Mouse (Mus musculus) stomach, embryonic 14.5 days (tissue): Measurements from ENCODE around the gene 3110082I17Rik. TPM values are rescaled to one million over a fixed set of nuclear protein-coding genes. Genes with fewer than 3 reads are reported as not detected.

Experiments
- ATAC-seq: fragments of 200-750 bp; cut with Nextera tagmentation; 2 replicates; pipeline ENCODE4 v1.8.0; 2017; ENCODE audit warnings: low read depth, moderate TSS enrichment; ENCODE audit not compliant: insufficient number of reproducible peaks, insufficient read depth, low FRiP score
- H3K27ac ChIP-seq: fragments of 300-500 bp; sonication (generic); 2 replicates; pipeline ENCODE4 v1.5.1; 2014; ENCODE audit warnings: mild to moderate bottlenecking, low read length, moderate library complexity, mixed read lengths
- H3K27me3 ChIP-seq: fragments of 300-500 bp; sonication (generic); 2 replicates; pipeline ENCODE4 v1.6.1; 2014; ENCODE audit warnings: low read length, control low read depth, mixed read lengths; ENCODE audit not compliant: control insufficient read depth, insufficient read depth
- H3K36me3 ChIP-seq: fragments of 300-500 bp; sonication (generic); 2 replicates; pipeline ENCODE4 v1.6.1; 2014; ENCODE audit warnings: mild to moderate bottlenecking, control low read depth, low read length, moderate library complexity, mixed read lengths; ENCODE audit not compliant: control insufficient read depth, insufficient read depth
- H3K4me1 ChIP-seq: fragments of 300-500 bp; sonication (generic); 2 replicates; pipeline ENCODE4 v1.6.1; 2014; ENCODE audit warnings: low read length, control low read depth, mixed read lengths; ENCODE audit not compliant: control insufficient read depth, insufficient read depth
- H3K4me2 ChIP-seq: fragments of 300-500 bp; sonication (generic); replicated peaks from 2 replicates; pipeline ENCODE4 v1.6.1; 2014; ENCODE audit warnings: low read depth, low read length, control low read depth
- H3K4me3 ChIP-seq: fragments of 300-500 bp; sonication (generic); 2 replicates; pipeline ENCODE4 v1.5.1; 2014; ENCODE audit warnings: low read depth, low read length, control low read depth
- H3K9ac ChIP-seq: fragments of 300-500 bp; sonication (generic); replicated peaks from 2 replicates; pipeline ENCODE4 v1.6.1; 2014; ENCODE audit warnings: low read depth, mild to moderate bottlenecking, control low read depth, low read length, moderate library complexity, mixed read lengths
- H3K9me3 ChIP-seq: fragments of 300-500 bp; sonication (generic); 2 replicates; pipeline ENCODE4 v1.6.1; 2016; ENCODE audit warnings: low read depth, low read length, control low read depth; ENCODE audit not compliant: control insufficient read depth
- WGBS: fragments of 180-500 bp; shearing (Covaris S2); extraction: QIAGEN DNeasy Blood & Tissue Kit; methylation state at CpG from one replicate; pipeline ENCODE4 v1.1.7; 2014; 5-methylcytosine and 5-hydroxymethylcytosine counted together
- polyA plus RNA-seq: library from polyadenylated mRNA; unstranded; fragments of >200 nt; fragmentation: Nextera tagmentation; extraction: Ambion mirVana; gene quantifications from 2 replicates; pipeline ENCODE4 v1.2.1, GENCODE M21; 2014

Gene 3110082I17Rik
- polyA plus RNA-seq, 1 experiment from 2014 or later, result 37.7 TPM

DNA sequence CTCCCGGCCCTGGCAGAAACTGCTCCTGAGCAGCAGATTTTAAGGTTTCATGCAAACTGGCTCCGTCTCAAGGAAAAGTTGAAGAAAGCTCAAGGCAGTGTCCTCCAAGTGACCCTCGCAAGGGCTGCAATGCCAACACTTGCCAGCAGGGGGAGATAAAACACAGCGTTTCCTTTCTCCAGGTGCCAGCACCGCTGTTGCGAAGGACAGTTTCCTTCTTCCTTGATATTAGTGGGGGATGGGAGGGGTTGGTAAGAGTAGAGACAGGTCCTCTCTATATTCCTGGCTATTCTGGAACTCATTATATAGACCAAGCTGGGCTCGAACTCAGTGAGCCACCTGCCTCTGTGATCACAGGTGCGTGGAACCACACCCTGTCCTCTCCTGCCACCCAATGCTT is 128.6 kb downstream of the 3110082I17Rik start:
- H3K36me3 ChIP-seq, result peaks cover 6% of the 10 kb centered on the region
- no peaks in the 10 kb centered on the region for H3K4me1 ChIP-seq
- no peaks in the 10 kb centered on the region for H3K27me3 ChIP-seq
- 17% methylated on average over 8 of the region's 8 CpGs for WGBS
- no peak overlapping the region for H3K9ac ChIP-seq
- H3K9me3 ChIP-seq, result no peaks in the 10 kb centered on the region
- ATAC-seq, result 0 out of 2 replicates have a peak, but pooled peaks have one; percentile 21
- H3K4me3 ChIP-seq, result no peak overlapping the region
- no peak overlapping the region for H3K4me2 ChIP-seq
- peak overlapping the region; percentile 77; the same call in 1 of the 2 replicates for H3K27ac ChIP-seq

DNA sequence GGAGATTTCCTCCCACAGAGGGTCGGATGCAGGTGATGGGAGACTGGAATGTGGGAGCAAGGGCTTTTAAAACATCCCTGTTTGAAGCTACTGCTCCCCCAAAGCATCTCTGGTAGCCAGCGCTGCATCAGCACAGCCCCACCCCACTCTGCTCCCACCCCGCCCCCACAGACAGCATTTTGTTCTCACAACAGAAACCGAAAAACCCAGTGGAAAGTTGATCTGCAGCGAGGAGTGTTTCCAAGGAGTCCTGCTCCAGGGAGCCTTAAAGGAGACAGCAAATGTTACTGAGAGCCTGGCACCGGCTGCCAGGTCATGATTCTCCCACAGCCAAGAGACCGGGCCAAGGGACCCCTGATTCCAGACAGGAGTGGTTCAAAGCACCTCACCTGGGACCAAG is 129.6 kb downstream of the 3110082I17Rik start:
- H3K27ac ChIP-seq, result no peak overlapping the region
- H3K36me3 ChIP-seq, result no peaks in the 10 kb centered on the region; the same call in 1 of the 2 replicates
- ATAC-seq, result no peak
- 61% methylated on average over 7 of the region's 7 CpGs for WGBS
- no peaks in the 10 kb centered on the region for H3K9me3 ChIP-seq
- no peaks in the 10 kb centered on the region for H3K4me1 ChIP-seq
- no peak overlapping the region for H3K4me2 ChIP-seq
- H3K9ac ChIP-seq, result no peak overlapping the region
- peaks cover 8% of the 10 kb centered on the region for H3K27me3 ChIP-seq
- no peak overlapping the region for H3K4me3 ChIP-seq

DNA sequence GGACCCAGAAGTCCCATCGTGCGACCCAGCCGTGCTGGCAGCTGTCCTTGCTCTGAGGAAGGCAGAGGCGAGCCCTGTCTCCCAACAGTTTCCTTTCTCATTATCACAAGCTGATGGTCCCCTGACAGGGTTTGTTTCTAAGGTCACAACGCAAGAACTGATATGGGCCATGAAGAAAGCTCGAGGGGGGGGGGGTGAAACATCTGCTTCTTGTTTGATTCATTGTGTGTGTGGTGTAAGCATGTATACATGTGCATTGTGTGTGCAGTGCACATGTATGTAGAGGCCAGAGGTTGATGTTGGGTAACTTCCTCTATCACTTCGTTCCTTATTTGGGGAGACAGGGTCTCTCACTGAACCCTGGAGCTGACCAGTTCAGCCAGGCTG is 132.7 kb downstream of the 3110082I17Rik start:
- Histone ChIP-seq H3K9me3 (no peaks in the 10 kb centered on the region), H3K27ac (no peak overlapping the region), H3K27me3 (peaks cover 21% of the 10 kb centered on the region), H3K36me3 (no peaks in the 10 kb centered on the region), H3K4me3 (no peak overlapping the region), H3K4me1 (0 out of 2 replicates have a peak, but pooled peaks cover 6% of the 10 kb centered on the region), H3K4me2 (no peak overlapping the region), H3K9ac (no peak overlapping the region)
- no peak for ATAC-seq
- WGBS, result 77% methylated on average over 7 of the region's 7 CpGs

DNA sequence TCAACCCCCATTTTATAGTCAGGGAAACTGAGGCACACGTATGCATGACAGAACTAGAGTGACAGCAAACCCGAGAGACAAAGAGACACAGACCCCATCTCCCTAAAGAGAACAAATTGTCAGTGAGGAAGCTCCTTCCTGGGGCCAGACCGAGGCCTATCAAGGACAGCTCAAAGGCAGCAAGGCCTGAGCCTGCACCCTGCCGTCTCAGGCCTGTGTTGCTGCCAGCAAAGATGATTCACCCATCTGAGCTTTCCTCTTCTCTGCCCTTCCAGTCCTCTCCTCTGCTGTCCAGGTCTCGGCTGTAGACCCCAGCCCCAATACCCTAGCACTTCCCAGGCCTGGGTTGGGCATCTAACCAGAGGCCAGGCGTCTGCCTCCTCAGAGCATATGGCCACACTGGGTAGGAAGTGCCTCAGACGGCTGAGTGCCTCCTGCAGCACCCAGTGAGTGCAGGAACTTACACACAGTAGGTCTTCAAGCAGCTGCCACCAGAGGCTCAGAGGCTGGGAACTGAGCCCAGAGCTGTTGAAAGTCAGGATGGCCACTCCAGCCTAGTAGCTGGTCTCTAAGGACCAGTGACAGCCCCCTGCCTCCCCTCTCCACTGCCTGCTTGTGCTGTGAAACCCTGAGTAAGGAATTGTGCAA is 133.2 kb downstream of the 3110082I17Rik start:
- H3K27me3 ChIP-seq, result peaks cover 21% of the 10 kb centered on the region
- H3K4me3 ChIP-seq, result no peak overlapping the region
- no peak overlapping the region for H3K9ac ChIP-seq
- no peak overlapping the region for H3K4me2 ChIP-seq
- H3K9me3 ChIP-seq, result no peaks in the 10 kb centered on the region
- no peaks in the 10 kb centered on the region for H3K36me3 ChIP-seq
- no peak for ATAC-seq
- no peak overlapping the region for H3K27ac ChIP-seq
- H3K4me1 ChIP-seq, result 0 out of 2 replicates have a peak, but pooled peaks cover 6% of the 10 kb centered on the region
- 74% methylated on average over 7 of the region's 7 CpGs for WGBS

DNA sequence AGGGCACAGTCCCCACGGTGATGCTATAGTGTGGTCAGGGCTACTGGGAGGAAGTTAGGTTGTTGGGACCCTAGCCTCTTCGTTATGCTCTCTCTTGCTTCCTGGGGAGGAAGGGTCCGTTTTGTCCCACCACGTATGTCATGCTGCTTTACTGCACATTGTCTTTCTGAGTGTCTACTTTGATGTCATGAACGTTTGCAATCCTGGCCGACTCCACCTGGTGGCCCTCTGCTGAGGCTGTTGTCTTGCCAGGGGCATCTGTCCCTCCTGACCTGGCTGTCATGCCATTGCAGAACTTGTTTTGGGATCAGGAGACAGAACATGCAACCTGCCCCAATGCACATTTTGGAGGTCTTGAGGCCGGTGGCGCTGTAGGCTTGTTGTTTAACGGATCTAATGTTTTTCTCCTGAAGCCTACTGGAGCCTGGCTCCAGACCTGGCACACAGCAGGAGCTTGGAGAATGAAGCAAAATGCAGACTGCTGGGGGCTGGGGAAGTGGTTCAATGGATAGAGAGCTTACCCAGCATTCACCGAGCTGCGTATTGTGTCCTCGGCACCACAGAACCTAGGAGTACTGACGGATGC is 134.1 kb downstream of the 3110082I17Rik start:
- Histone ChIP-seq H3K27me3 (peaks cover 21% of the 10 kb centered on the region), H3K4me2 (no peak overlapping the region; the same call in 1 of the 2 replicates)
- 66% methylated on average over 13 of the region's 13 CpGs for WGBS

DNA sequence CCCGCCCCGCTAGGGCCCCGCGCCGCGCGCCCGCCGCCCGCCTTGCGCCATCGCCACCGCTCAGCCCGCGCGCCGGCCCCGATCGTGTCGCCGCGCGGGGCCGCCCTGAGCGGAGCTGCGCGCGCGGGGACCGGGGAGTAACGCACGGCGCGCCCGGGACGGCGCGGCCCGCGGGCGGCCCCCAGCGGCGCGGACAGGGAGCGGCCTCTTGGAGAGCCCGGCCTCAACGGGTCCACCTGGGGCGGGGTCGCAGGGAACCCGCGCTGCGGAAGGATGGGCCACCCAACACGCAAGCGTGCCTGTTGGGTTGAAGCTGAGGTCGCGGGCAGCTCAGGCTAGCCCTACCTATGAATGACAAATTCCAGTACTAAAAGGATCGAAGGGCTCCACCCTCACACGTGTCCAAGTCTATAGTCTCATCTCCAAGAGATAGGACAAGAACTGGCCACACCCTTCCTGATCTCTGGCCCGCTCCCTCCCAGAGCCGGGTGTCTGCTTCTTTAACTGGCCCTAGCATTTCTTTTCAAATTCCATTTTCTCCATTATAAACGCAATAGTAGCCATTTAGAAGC is 134.8 kb downstream of the 3110082I17Rik start, which contains the start of gene Adap1:
Gene Adap1 (minus strand): TSS at position 228 of the 572 bp plus-strand sequence.
- WGBS, result 3% methylated on average over 61 of the region's 61 CpGs
- no peaks in the 10 kb centered on the region for H3K9me3 ChIP-seq
- H3K4me1 ChIP-seq, result 0 out of 2 replicates have a peak, but pooled peaks cover 6% of the 10 kb centered on the region
- peak within 1 kb of the TSS; percentile 52 for H3K9ac ChIP-seq
- no peaks in the 10 kb centered on the region for H3K36me3 ChIP-seq
- peak within 1 kb of the TSS; percentile 94 for H3K4me2 ChIP-seq
- no peak within 1 kb of the TSS for H3K27ac ChIP-seq
- peak within 1 kb of the TSS; percentile 50 for H3K4me3 ChIP-seq
- ATAC-seq, result peak; percentile 81
- H3K27me3 ChIP-seq, result peaks cover 21% of the 10 kb centered on the region

More for the DNA sequence above, 134.1 kb downstream of the 3110082I17Rik start:
- no peaks in the 10 kb centered on the region for H3K36me3 ChIP-seq
- no peak for ATAC-seq
- no peaks in the 10 kb centered on the region for H3K9me3 ChIP-seq
- H3K9ac ChIP-seq, result no peak overlapping the region
- 0 out of 2 replicates have a peak, but pooled peaks cover 6% of the 10 kb centered on the region for H3K4me1 ChIP-seq
- no peak overlapping the region for H3K4me3 ChIP-seq
- H3K27ac ChIP-seq, result no peak overlapping the region

DNA sequence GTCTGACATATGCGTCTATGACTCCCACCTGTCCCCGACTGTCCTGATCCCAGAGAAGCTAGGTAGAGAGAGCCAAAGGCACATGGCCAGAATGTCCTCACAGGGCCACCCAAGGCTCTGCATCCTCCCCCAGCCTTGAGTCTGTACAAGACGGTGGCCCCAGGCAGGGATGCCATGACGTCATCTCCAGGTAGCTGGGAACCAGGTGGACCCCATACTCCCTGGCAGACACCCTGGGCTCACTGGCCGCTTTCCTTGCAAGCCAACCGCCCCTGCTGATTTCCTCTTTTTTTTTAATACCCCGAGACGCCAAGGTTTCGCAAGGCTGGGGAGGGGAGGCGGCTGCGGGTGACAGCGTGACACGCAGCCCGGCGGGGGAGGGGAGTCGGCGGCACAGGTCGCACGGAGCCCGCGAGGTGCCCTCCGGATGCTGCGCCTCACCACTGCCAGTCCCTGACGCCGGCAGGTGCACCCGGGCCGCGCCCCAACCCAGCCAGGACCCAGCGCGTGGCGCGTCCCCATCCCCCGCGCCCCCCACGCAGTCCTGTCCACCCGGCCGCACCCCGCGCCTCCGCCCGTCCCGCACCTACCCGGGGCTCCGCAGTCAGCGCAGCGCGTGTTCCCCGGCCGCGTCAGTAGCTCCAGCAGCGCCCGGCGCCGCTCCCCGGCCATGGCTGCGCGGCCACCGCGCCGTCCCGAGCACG is 135.5 kb downstream of the 3110082I17Rik start:
- peak; percentile 34 for ATAC-seq

DNA sequence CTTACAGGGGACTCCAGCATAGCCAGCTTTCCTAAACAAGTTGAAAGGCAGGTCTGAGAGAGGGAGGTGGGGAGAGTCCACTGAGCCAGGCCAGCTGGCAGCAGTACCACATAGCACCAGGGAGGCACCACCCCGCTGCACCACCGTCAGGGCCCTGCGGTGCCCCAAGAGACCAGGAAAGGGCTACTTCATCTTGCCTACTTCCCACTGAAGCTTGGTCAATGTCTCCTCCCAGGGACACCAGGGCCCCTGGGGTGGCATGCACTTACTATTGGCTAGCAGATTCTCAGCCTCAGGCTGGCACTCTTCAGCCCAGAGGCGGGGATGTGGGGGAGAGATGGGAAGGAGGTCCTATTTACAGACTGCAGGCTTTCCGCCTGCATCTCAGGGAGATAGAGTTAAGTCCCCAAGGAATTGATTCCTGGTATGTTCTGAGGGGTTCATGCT is 136.3 kb downstream of the 3110082I17Rik start:
- H3K27ac ChIP-seq, result no peak overlapping the region
- no peak for ATAC-seq
- no peak overlapping the region for H3K9ac ChIP-seq
- WGBS, result 60% methylated on average over 5 of the region's 5 CpGs
- no peaks in the 10 kb centered on the region for H3K9me3 ChIP-seq
- no peak overlapping the region for H3K4me3 ChIP-seq
- peaks cover 21% of the 10 kb centered on the region for H3K27me3 ChIP-seq
- 0 out of 2 replicates have a peak, but pooled peaks cover 6% of the 10 kb centered on the region for H3K4me1 ChIP-seq
- H3K36me3 ChIP-seq, result no peaks in the 10 kb centered on the region
- H3K4me2 ChIP-seq, result no peak overlapping the region

More for the DNA sequence above, 135.5 kb downstream of the 3110082I17Rik start:
- 0 out of 2 replicates have a peak, but pooled peaks cover 6% of the 10 kb centered on the region for H3K4me1 ChIP-seq
- H3K9me3 ChIP-seq, result no peaks in the 10 kb centered on the region
- peaks cover 21% of the 10 kb centered on the region for H3K27me3 ChIP-seq
- H3K4me3 ChIP-seq, result peak overlapping the region; percentile 50
- H3K36me3 ChIP-seq, result no peaks in the 10 kb centered on the region
- peak overlapping the region; percentile 52 for H3K9ac ChIP-seq
- H3K4me2 ChIP-seq, result peak overlapping the region; percentile 94
- WGBS, result 2% methylated on average over 48 of the region's 62 CpGs
- H3K27ac ChIP-seq, result no peak overlapping the region
